Mouse (Mus musculus): ENCODE results near the gene Gpr157. TPM values are rescaled to one million over a fixed set of nuclear protein-coding genes. Genes with fewer than 3 reads are reported as not detected.

Gene Gpr157
- polyA plus RNA-seq, 1 experiment = 1.2 TPM

- Histone ChIP-seq H3K36me3 (ENCODE audit: control insufficient read depth, insufficient read depth, low read length) (no peaks in the 10 kb centered on the region), H3K27ac (ENCODE audit: insufficient read depth, low read depth, low read length) (no peak overlapping the region), H3K27me3 (replicated peaks; ENCODE audit: control insufficient read depth, insufficient read depth, low read length) (no peaks in the 10 kb centered on the region), H3K4me3 (ENCODE audit: insufficient read depth, low read depth, low read length) (peak overlapping the region; percentile 48), H3K4me1 (ENCODE audit: control insufficient read depth, insufficient read depth, low read length) (no peaks in the 10 kb centered on the region)
- DNase-seq = peak; percentile 31
- WGBS = 2% methylated on average over 49 of the region's 49 CpGs
- no peak for TF ChIP-seq CTCF (conservative IDR thresholded peaks at IDR 0.05; ENCODE audit: insufficient read depth, insufficient read length, low read depth, low read length)
- no peak for TF ChIP-seq POLR2A (IDR thresholded peaks at IDR 0.05; ENCODE audit: low read depth, low read length)
These were observed 38.5 kb upstream of the Gpr157 start for GRCm38 (mm10) chr4:150048478-150049156.

- WGBS = 35% methylated on average over 15 of the region's 15 CpGs
- Histone ChIP-seq H3K27ac (ENCODE audit: insufficient read depth, low read depth, low read length) (no peak overlapping the region), H3K4me1 (ENCODE audit: control insufficient read depth, insufficient read depth, low read length) (no peaks in the 10 kb centered on the region), H3K36me3 (ENCODE audit: control insufficient read depth, insufficient read depth, low read length) (no peaks in the 10 kb centered on the region), H3K27me3 (replicated peaks; ENCODE audit: control insufficient read depth, insufficient read depth, low read length) (no peaks in the 10 kb centered on the region), H3K4me3 (ENCODE audit: insufficient read depth, low read depth, low read length) (peak overlapping the region; percentile 48)
- TF ChIP-seq CTCF (conservative IDR thresholded peaks at IDR 0.05; ENCODE audit: insufficient read depth, insufficient read length, low read depth, low read length) (no peak), POLR2A (IDR thresholded peaks at IDR 0.05; ENCODE audit: low read depth, low read length) (no peak)
- DNase-seq = no peak
These were observed 38.0 kb upstream of the Gpr157 start for GRCm38 (mm10) chr4:150049157-150049513.

- 48% methylated on average over 13 of the region's 13 CpGs for WGBS
- Histone ChIP-seq H3K36me3 (ENCODE audit: control insufficient read depth, insufficient read depth, low read length) (no peaks in the 10 kb centered on the region), H3K4me1 (ENCODE audit: control insufficient read depth, insufficient read depth, low read length) (no peaks in the 10 kb centered on the region), H3K27ac (ENCODE audit: insufficient read depth, low read depth, low read length) (no peak overlapping the region), H3K4me3 (ENCODE audit: insufficient read depth, low read depth, low read length) (peak overlapping the region; percentile 48; the same call in 1 of the 2 replicates), H3K27me3 (replicated peaks; ENCODE audit: control insufficient read depth, insufficient read depth, low read length) (no peaks in the 10 kb centered on the region)
- no peak for DNase-seq
- TF ChIP-seq CTCF (conservative IDR thresholded peaks at IDR 0.05; ENCODE audit: insufficient read depth, insufficient read length, low read depth, low read length) (no peak), POLR2A (IDR thresholded peaks at IDR 0.05; ENCODE audit: low read depth, low read length) (no peak)
These were observed 37.5 kb upstream of the Gpr157 start for GRCm38 (mm10) chr4:150049564-150050226.

GRCm38 (mm10) chr4:150051514-150051913 is 35.7 kb upstream of the Gpr157 start:
- H3K27me3 ChIP-seq (replicated peaks; ENCODE audit: control insufficient read depth, insufficient read depth, low read length) = no peaks in the 10 kb centered on the region
- TF ChIP-seq POLR2A (IDR thresholded peaks at IDR 0.05; ENCODE audit: low read depth, low read length) = no peak
- TF ChIP-seq CTCF (conservative IDR thresholded peaks at IDR 0.05; ENCODE audit: insufficient read depth, insufficient read length, low read depth, low read length) = no peak
- no peak for DNase-seq
- H3K4me1 ChIP-seq (ENCODE audit: control insufficient read depth, insufficient read depth, low read length) = no peaks in the 10 kb centered on the region
- no peak overlapping the region for H3K4me3 ChIP-seq (ENCODE audit: insufficient read depth, low read depth, low read length)
- H3K36me3 ChIP-seq (ENCODE audit: control insufficient read depth, insufficient read depth, low read length) = no peaks in the 10 kb centered on the region
- WGBS = 87% methylated on average over 8 of the region's 8 CpGs
- no peak overlapping the region for H3K27ac ChIP-seq (ENCODE audit: insufficient read depth, low read depth, low read length)

- H3K27ac ChIP-seq (ENCODE audit: insufficient read depth, low read depth, low read length) = no peak overlapping the region
- H3K4me3 ChIP-seq (ENCODE audit: insufficient read depth, low read depth, low read length) = no peak overlapping the region
- no peak for TF ChIP-seq POLR2A (IDR thresholded peaks at IDR 0.05; ENCODE audit: low read depth, low read length)
- no peak for TF ChIP-seq CTCF (conservative IDR thresholded peaks at IDR 0.05; ENCODE audit: insufficient read depth, insufficient read length, low read depth, low read length)
- no peaks in the 10 kb centered on the region for H3K27me3 ChIP-seq (replicated peaks; ENCODE audit: control insufficient read depth, insufficient read depth, low read length)
- no peak for DNase-seq
- H3K4me1 ChIP-seq (ENCODE audit: control insufficient read depth, insufficient read depth, low read length) = no peaks in the 10 kb centered on the region
- H3K36me3 ChIP-seq (ENCODE audit: control insufficient read depth, insufficient read depth, low read length) = no peaks in the 10 kb centered on the region
- WGBS = 91% methylated on average over 3 of the region's 3 CpGs
These were observed 34.8 kb upstream of the Gpr157 start for GRCm38 (mm10) chr4:150052380-150052779.

- H3K27ac ChIP-seq (ENCODE audit: insufficient read depth, low read depth, low read length) = no peak overlapping the region
- TF ChIP-seq POLR2A (IDR thresholded peaks at IDR 0.05; ENCODE audit: low read depth, low read length) (no peak), CTCF (conservative IDR thresholded peaks at IDR 0.05; ENCODE audit: insufficient read depth, insufficient read length, low read depth, low read length) (no peak)
- no peak for DNase-seq
- H3K4me1 ChIP-seq (ENCODE audit: control insufficient read depth, insufficient read depth, low read length) = no peaks in the 10 kb centered on the region
- no peaks in the 10 kb centered on the region for H3K27me3 ChIP-seq (replicated peaks; ENCODE audit: control insufficient read depth, insufficient read depth, low read length)
- 82% methylated on average over 7 of the region's 7 CpGs for WGBS
- H3K4me3 ChIP-seq (ENCODE audit: insufficient read depth, low read depth, low read length) = no peak overlapping the region
- H3K36me3 ChIP-seq (ENCODE audit: control insufficient read depth, insufficient read depth, low read length) = no peaks in the 10 kb centered on the region
These were observed 31.0 kb upstream of the Gpr157 start for GRCm38 (mm10) chr4:150056171-150056570.

- DNase-seq = no peak
- Histone ChIP-seq H3K4me3 (ENCODE audit: insufficient read depth, low read depth, low read length) (no peak overlapping the region), H3K27me3 (replicated peaks; ENCODE audit: control insufficient read depth, insufficient read depth, low read length) (no peaks in the 10 kb centered on the region), H3K36me3 (ENCODE audit: control insufficient read depth, insufficient read depth, low read length) (no peaks in the 10 kb centered on the region), H3K27ac (ENCODE audit: insufficient read depth, low read depth, low read length) (no peak overlapping the region), H3K4me1 (ENCODE audit: control insufficient read depth, insufficient read depth, low read length) (peaks cover 5% of the 10 kb centered on the region; the same call in 1 of the 2 replicates)
- 95% methylated on average over 12 of the region's 12 CpGs for WGBS
- TF ChIP-seq CTCF (conservative IDR thresholded peaks at IDR 0.05; ENCODE audit: insufficient read depth, insufficient read length, low read depth, low read length) (no peak), POLR2A (IDR thresholded peaks at IDR 0.05; ENCODE audit: low read depth, low read length) (no peak)
These were observed 29.4 kb upstream of the Gpr157 start for GRCm38 (mm10) chr4:150057722-150058121.
